Mouse (Mus musculus) splenic B cell, adult 2 months (primary cell): ENCODE measurements around the gene Apbb2.

ENCODE experiments used
- DNase-seq: peaks from one replicate; pipeline ENCODE4 v3.0.0-alpha.2; 2011; ENCODE audit warnings: low read depth, low spot score
- H3K27me3 ChIP-seq: 2 replicates; pipeline ENCODE4 v1.6.1; 2012; ENCODE audit warnings: mild to moderate bottlenecking, low read length, moderate library complexity, mixed read lengths; ENCODE audit not compliant: control insufficient read depth, poor library complexity, insufficient read depth, severe bottlenecking
- H3K36me3 ChIP-seq: 2 replicates; pipeline ENCODE4 v1.6.1; 2012; ENCODE audit warnings: mild to moderate bottlenecking, low read length, moderate library complexity, mixed read lengths; ENCODE audit not compliant: control insufficient read depth, poor library complexity, insufficient read depth, severe bottlenecking

Gene Apbb2

DNA sequence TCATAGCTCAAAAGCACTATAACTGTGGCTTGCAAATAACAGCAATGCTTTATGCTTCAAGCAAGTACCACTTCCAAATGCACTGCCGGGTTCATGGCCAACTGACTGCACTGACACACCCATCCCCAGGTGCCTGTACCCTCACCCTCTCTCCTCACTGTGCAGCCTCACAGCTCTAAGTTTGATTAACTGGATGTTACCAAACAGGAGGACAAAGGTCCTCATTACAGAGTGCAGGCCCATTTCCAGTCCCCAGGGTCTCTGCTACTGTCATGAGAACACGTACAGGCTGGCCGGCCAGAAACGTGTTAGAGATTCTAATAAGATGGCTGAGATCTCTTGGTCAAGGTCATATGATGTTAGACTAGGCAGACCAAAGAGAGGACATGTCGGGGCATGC is 147.7 kb downstream of the Apbb2 start:
- DNase-seq: no peak
- Histone ChIP-seq H3K27me3 (no peaks in the 10 kb centered on the region), H3K36me3 (no peaks in the 10 kb centered on the region)

DNA sequence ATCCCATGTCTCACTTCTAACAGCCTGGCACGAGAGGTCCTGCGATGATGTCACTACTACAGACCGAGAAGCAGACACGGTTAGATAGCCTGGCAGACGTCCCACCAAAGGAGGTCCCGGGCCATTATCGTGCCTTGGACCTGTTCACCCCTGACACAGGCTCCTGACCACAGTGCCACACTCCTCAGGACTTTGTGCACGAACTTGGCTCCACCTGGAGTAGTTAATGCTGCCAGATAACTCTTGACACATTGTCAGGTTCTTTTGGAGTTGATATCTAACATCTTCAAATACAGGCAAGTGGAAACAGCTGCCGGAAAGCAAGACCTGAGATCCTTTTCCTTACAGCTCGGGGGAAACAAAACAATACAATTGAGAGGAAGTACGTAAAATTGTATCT is 148.9 kb downstream of the Apbb2 start:
- DNase-seq: no peak
- no peaks in the 10 kb centered on the region for H3K36me3 ChIP-seq
- no peaks in the 10 kb centered on the region for H3K27me3 ChIP-seq

DNA sequence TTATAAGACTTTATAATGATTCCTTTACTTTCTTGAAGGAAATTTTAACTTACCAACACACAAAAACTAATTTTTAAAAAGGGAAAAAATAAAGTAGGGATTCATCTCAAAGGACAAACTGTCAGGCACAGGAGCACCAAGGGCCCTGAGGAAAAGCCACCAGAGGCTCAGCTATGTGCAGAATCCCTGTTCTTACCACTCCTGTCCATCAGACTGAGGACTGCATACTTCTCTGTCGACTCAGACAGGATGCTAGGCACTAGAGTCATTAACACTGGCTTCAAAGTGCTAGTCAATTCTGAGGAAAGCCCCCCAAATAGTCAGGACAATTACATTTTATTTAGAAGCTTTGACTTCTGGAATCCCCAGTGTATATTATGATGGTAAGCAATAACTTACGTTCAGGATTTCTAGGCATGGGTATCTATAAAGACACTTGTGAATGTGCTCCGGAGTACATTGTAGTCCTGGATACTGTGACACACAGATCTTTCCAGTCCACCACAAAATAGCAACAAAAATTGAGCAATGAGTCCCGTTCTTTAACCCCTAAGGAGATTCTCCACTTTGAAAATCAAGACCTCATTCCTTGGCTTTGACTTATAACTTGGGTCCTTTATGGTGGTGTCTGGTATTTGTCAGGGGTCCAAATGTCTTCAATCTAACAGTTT is 150.1 kb downstream of the Apbb2 start:
- DNase-seq: no peak
- no peaks in the 10 kb centered on the region for H3K36me3 ChIP-seq
- H3K27me3 ChIP-seq: no peaks in the 10 kb centered on the region

DNA sequence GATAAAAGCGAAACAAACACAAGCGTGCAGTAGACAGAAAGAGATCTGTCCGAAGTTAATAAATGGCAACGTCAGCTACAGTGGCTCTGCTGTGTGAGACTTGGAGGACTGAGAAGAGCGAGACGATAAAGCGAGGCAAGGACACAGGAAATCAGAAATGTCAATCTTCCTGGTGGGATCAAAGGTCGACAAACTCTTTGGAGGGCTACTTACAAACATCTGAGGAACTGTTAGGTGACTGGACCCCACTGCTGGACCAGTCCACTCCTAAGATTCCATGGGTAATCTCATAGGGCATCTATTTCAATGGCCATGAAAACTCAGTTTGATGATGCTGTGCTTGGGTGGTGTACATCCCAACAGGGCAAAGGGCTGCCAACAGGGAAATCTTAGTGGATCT is 155.9 kb downstream of the Apbb2 start:
- no peak for DNase-seq
- Histone ChIP-seq H3K36me3 (no peaks in the 10 kb centered on the region), H3K27me3 (no peaks in the 10 kb centered on the region)

DNA sequence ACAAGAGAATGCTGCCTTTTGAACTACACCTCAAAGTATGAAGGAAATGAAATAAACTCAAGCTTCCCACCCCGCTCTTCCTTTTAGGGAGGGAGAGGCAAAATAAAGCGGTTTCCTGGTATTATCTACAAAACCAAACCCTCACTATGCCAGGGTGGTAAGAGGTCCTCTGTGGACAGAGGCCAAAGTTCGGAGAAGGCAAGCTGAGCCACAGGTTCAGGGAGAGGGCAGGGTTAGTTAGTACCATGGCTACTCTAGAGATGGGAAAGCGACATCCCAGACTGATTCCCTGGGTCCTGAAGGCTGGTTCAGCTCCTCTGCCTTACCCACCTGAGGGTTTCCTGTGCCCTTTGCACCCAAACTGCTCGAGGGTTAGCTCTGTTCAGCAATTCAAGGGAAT is 159.7 kb downstream of the Apbb2 start:
- no peaks in the 10 kb centered on the region for H3K27me3 ChIP-seq
- H3K36me3 ChIP-seq: no peaks in the 10 kb centered on the region
- no peak for DNase-seq

DNA sequence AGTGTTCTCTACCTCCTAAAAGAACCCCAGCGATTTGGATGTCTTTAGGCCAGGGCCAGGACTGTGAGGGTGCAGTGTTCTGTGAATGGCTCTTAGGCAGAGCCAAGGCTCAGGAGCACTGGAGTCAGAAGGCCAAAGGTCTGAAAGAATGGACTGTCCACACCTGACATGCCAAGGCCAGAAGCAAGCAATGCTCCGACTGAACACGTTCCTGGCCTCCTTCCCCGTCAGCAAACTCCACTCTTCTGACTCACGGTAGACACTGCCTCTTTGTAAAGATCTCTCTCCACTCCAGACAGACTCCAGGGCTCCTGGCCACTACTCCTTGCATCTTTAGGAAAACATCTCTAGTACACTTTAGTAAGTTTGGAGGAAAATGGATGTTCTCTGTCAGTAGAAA is 163.3 kb downstream of the Apbb2 start:
- Histone ChIP-seq H3K36me3 (no peaks in the 10 kb centered on the region), H3K27me3 (no peaks in the 10 kb centered on the region)
- DNase-seq: no peak

DNA sequence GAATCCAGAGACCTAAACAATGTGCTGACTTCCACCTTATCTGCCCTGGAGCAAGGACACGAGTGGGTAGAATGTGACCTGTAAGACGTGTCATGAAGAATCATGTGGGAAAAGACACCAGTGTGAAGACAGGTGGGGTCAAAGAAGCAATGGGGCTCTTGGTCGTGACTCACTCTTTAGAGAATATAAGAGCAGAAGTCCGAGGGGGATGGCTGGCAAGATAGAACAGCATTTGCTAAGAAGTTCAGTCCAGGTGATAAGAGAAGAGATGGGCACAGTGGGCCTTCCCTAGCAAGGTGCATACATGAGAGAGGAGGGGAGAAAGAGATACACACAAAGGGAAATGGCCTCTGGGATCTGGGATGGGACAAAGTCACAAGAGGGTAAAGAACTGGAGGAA is 163.8 kb downstream of the Apbb2 start:
- no peak for DNase-seq
- H3K27me3 ChIP-seq: no peaks in the 10 kb centered on the region

DNA sequence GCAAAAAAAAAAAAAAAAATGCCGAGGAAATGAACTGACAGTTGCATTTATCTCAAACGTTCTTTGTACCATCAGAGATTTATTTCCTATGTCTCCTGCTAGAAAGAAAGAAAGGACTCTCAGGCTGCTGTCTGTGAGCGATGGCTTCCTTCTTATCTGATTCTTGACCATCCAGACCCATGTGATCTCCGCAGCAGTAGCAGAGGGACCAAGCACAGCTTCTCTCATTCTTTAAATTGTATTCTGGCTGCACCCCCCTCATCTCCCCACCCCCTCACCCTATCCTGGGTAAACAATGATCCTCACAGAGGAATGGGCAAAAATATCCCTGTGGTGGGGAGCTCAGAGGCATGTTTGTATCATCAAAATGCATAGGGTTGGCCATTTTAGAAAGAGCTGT is 165.5 kb downstream of the Apbb2 start:
- DNase-seq: no peak
- Histone ChIP-seq H3K27me3 (no peaks in the 10 kb centered on the region), H3K36me3 (no peaks in the 10 kb centered on the region)

More for the DNA sequence above, 163.8 kb downstream of the Apbb2 start:
- no peaks in the 10 kb centered on the region for H3K36me3 ChIP-seq

DNA sequence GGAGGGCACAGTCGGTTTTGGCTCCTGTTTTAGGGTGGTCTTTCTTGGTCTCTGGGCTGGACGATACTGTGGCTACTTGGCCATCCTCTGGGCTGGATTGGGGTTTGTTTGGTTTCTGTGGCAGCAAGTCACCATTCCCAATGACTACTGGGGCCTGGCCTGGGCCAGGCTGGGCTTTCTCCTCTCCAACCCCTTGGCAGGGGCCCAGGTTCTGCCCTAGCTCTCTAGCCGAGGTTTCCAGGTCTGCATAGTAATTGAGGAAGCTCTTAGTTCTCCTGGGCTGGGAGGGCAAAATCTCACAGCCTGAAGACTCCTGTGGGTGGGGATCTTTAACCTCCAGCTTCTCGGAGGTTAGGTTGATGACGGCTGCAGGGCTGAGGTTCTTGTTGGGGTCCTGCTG is 167.0 kb downstream of the Apbb2 start:
- no peaks in the 10 kb centered on the region for H3K27me3 ChIP-seq
- no peak for DNase-seq
- no peaks in the 10 kb centered on the region for H3K36me3 ChIP-seq

DNA sequence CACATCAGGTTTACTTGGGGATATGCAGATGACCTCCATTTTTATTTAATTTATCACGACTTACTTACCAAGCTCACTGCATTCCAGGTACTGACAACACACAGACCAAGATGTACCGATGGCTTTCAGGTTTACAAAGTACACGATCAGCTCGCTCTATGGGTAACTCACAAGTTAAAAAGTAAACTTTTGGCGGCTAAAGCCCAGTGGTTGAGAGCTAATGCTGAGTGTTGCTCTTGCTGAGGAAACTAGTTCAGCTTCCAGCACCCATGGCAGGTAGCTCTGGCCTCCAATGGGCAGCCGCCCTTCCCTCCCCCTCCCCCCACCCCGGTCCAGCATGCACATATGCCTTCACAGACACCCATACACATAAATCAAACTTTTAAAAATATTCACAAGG is 173.1 kb downstream of the Apbb2 start:
- Histone ChIP-seq H3K36me3 (no peaks in the 10 kb centered on the region), H3K27me3 (no peaks in the 10 kb centered on the region)
- DNase-seq: no peak

DNA sequence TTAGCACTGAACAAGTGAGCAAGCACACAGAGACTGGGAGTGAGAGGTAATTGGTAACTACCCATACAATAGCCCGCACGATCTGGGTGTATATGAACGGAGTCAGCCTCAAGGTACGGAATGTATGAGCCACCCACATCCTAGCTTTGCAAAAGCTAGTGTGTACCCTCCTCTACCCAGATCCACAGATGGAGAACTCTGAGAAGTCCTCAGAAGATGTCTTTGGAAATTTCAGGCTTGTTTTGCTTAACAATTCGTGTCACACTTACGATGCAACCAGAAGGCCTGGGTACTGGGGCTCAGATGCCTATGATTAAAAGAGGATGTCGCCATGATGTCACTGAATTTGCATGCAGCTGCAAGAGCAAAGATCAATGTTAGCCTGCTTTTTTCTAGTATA is 176.3 kb downstream of the Apbb2 start:
- Histone ChIP-seq H3K27me3 (no peaks in the 10 kb centered on the region), H3K36me3 (no peaks in the 10 kb centered on the region)
- DNase-seq: no peak

DNA sequence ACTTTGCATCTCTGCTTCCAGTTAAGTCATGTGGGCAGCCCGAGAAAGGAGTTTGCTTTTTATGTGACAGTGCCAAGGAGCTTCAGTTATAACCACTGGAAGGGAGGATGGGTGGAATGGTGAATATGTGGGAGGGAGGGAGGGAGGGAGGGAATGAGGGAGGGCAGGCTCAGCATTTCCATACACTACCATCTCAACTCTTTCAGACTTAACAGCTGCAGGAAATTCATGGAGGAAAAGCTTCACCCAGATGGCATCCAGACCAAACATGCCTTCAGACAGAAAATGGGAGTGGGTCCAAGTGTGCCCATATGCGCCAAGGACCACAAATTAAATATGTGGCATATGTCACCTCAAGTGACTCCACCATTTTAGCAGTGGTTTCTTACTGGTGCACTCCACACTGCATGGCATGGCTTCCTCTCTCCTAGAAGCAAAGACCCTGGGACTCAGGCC is 181.8 kb downstream of the Apbb2 start:
- no peak for DNase-seq
- Histone ChIP-seq H3K27me3 (no peaks in the 10 kb centered on the region), H3K36me3 (no peaks in the 10 kb centered on the region)

DNA sequence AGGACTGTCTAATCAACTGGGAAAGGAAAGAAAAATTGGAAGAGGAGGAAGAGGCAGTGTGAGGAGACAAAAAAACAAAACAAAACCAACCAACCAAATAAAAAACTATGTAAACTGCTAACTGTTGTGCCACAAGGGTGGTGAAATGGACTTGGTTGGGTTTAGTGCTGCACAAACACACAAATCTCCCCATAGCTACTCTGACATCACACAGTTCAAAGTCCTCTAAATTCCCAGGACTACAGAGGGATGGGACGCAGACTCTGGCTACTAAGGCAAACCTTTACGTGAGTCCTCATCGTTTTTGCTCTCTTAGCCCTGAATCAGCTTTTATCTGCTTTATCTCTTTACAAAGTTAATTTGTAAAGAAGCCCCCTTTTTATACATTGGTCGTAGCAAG is 183.4 kb downstream of the Apbb2 start:
- no peak for DNase-seq
- H3K27me3 ChIP-seq: no peaks in the 10 kb centered on the region

DNA sequence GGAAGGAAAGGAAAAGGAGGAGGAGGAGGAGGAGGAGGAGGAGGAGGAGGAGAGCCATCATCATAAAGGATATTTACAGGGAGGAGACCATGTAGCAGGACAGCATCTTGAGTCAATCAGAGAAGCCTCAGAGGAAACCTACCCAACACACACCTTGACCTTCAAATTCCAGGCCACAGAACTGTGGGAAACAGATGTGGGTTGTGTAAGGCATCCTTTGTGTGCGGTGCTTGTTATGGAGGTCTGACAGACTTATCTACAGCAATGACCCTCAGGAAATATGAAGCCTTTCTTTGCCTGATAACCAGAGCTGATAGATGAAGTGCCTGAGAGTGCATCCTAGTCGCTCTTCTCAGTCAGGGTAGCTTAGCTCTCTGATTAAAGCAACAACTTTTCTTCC is 189.5 kb downstream of the Apbb2 start:
- Histone ChIP-seq H3K36me3 (no peaks in the 10 kb centered on the region), H3K27me3 (no peaks in the 10 kb centered on the region)
- DNase-seq: no peak

More for the DNA sequence above, 183.4 kb downstream of the Apbb2 start:
- no peaks in the 10 kb centered on the region for H3K36me3 ChIP-seq

DNA sequence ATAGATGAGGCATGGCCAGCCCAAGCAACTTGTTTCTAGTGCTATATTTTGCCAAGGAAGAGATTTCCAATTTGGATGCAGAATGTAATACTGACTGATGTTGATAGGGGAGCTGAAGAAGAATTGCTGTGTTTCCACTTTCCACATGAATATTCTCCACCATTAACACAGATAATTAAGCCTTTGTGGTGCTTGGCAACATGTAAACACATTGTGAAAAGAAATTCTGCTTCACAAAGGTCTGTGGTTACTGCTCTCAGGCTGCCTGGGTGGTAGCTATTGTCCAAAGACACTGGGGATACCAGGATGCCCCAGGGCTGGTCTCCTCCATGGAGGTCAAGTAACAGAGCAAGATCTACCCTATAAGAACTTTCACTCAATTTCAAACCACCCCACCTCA is 190.5 kb downstream of the Apbb2 start:
- DNase-seq: no peak
- Histone ChIP-seq H3K27me3 (no peaks in the 10 kb centered on the region), H3K36me3 (no peaks in the 10 kb centered on the region)

DNA sequence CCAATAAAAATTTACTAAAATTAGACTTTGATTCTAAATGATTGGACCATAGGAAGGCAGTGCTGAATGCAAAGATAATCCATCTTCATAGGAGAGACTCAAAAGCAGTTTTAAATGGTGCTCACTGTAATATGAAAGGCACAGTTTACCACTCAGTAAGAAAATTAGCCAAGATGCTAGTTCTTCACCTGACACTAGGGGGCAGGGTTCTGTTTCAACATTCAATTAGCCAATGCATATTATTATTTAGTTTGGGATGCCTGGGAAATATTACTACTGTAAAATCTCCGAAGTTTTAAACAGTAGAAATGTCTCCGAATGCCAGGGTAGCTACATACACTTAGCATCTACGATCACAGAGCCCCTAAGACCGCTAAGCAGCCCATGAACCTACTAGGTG is 194.7 kb downstream of the Apbb2 start:
- H3K36me3 ChIP-seq: no peaks in the 10 kb centered on the region
- peak; percentile 39 for DNase-seq

More for the DNA sequence above, 194.7 kb downstream of the Apbb2 start:
- H3K27me3 ChIP-seq: no peaks in the 10 kb centered on the region
